Mouse (Mus musculus) thymus, adult 2 months (tissue): ENCODE results near the gene 2310030G06Rik.

Source experiments
- CTCF ChIP-seq: fragments of 200-500 bp; IDR thresholded peaks from 2 replicates; pipeline ENCODE4 v1.5.1; 2012; ENCODE audit warnings: mild to moderate bottlenecking, control low read depth, low read length, moderate library complexity, borderline replicate concordance; ENCODE audit not compliant: control insufficient read depth, poor library complexity, insufficient read depth; ENCODE audit errors: extremely low read depth
- POLR2A ChIP-seq: fragments of 200-500 bp; IDR thresholded peaks from 2 replicates; pipeline ENCODE4 v1.6.1; 2012; ENCODE audit warnings: mild to moderate bottlenecking, low read length, control low read depth, moderate library complexity; ENCODE audit not compliant: control insufficient read depth, poor library complexity, insufficient read depth; ENCODE audit errors: extremely low read depth

DNA sequence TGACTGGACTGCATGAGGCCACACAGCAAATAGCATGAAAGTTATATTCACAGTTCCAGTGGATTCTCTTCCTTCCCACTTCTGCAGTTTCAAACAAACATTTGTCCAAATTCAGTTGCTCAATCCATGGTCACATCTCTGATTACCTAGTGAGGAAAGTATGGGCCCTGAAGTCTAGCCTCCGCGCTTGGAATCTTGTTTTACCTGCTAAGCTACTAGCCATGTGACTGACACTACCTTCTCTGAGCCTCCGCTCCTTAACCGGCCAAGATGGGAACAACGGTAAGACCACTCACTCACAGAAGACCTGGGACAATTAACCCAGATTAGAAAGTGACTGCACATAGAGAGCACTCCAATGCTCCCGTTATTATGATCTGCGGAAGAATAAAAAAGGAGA is 530 bp downstream of the 2310030G06Rik start:
- TF ChIP-seq CTCF, result no peak
- TF ChIP-seq POLR2A, result no peak
